Mouse (Mus musculus): Measurements from ENCODE around the gene Epha8.

The Epha8 gene

GRCm38 (mm10) chr4:136956751-136957446, at the start of gene Epha8:
Gene Epha8, minus strand, starts transcription at chr4:136956816.
- no peak for DNase-seq (ENCODE audit: low spot score in 2 of 2)

DNA sequence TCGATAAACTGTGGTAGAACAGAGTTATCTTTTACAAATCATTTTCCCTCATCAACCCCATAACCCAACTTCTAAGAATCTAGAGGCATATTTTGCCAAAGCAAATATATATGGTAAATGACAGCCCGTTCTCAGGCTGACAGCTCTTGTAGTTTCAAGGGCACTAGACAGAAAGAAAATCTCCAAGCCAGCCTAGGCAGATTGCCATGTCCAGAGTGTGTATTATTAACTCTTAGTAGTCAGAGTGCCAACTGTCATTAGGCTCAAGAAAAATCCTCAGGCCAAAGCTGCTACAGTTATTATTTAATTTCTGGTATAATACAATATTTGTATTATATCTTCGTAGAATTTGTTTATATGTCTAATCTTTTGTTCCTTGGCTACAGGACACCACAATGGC, 45.2 kb upstream of the Epha8 start:
- no peak for DNase-seq (ENCODE audit: low spot score in 2 of 2)

DNA sequence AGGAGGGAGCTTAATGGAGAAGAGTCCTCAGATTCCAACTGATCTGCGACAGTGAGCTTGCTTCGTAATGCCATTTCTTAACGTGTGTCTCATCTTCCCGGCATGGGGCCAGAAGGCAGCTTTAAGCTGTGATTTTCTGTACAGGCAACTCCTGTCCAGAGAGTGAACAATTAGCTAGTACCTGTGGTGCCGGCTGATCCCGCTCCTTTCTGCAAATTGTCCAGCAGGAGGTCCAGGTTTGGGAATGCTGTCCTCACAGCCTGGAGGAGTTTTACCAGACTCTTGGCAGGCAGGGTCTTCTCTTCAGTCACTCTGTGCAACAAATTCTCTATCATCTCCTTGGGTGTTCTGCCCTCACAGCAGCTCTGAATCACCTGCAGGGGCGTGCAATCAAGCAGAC, 44.4 kb upstream of the Epha8 start:
- DNase-seq (ENCODE audit: low spot score in 2 of 2) = no peak

GRCm38 (mm10) chr4:136998371-136998770, 41.8 kb upstream of the Epha8 start:
- no peak for DNase-seq (ENCODE audit: low spot score in 2 of 2)

DNA sequence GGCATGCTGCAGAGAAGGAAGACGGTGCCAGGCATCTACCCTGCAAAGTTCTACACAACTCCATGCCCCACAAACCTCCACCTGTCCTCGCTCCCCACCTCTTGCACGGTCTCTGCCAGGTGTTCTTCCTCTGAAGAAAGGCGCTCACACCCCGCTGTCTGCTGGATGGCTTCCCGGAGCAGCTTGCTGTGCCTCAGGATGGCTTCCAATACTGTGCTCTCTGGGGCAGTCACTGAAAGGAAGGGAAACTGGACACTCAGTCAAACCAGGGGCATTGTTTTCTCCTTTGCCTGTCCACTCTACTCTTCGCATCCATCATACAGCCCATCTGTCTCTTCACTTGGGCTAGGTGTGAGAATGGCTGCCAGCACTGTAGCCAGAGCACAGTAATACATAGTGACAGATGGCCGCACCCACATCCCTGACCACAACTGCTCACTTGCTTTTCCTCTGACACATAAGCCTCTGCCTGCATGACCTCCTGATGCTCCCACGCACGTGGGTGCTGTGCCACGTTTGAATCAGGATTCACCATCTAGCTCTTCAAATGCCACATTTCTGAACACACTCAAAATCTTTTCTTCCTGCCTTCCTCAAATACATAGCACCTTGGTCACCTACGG, 41.2 kb upstream of the Epha8 start:
- DNase-seq (ENCODE audit: low spot score in 2 of 2) = no peak

DNA sequence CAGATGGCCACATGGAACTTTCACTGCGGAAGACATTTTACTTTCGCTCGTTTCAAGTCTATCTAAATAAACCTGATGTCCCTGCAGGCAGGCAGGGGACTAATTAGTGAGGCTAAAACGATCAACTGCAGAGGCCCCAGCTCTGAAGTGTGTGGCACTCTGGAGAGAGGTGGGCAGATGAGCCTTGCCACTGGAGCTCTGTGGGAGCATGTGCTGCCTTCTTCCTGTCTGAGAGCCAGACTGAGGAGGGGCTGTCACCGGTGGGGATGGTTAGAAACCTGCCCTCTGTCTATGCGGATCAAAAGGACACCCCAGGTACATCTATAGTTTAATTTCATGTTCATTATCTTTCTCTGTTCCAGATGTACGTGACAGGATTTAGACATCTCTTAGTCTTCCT, 40.3 kb upstream of the Epha8 start:
- DNase-seq (ENCODE audit: low spot score in 2 of 2) = no peak

- no peak for DNase-seq (ENCODE audit: low spot score in 2 of 2)
Observed at GRCm38 (mm10) chr4:136995361-136995760, 38.7 kb upstream of the Epha8 start.

- no peak for DNase-seq (ENCODE audit: low spot score in 2 of 2)
Observed at GRCm38 (mm10) chr4:136981993-136982695, 25.5 kb upstream of the Epha8 start.

- DNase-seq (ENCODE audit: low spot score in 2 of 2) = peak; percentile 20 to 26
Observed at GRCm38 (mm10) chr4:136981347-136981746, 24.7 kb upstream of the Epha8 start.

GRCm38 (mm10) chr4:136980921-136981320, 24.3 kb upstream of the Epha8 start:
- no peak for DNase-seq (ENCODE audit: low spot score in 2 of 2)

DNA sequence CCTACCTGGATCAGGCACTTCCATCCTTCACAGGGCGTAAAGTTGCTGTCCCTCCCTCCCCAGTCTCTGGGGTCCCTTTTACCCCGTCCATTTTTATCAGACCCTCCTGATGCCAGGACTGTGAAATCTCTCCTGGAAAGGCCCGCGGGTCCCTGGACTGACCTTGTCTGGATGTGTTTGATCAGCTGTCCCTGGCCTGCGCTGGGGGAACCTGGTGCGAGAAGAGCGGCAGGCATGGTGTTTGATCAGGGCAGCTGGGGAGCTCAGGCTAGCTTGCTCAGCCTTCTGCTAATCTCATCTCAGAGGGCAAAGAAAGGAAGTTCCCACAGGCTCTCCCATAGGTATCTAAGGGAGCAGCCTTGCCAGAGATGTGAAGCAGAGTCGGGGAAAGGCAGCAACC, 20.6 kb upstream of the Epha8 start:
- no peak for DNase-seq (ENCODE audit: low spot score in 2 of 2)

DNA sequence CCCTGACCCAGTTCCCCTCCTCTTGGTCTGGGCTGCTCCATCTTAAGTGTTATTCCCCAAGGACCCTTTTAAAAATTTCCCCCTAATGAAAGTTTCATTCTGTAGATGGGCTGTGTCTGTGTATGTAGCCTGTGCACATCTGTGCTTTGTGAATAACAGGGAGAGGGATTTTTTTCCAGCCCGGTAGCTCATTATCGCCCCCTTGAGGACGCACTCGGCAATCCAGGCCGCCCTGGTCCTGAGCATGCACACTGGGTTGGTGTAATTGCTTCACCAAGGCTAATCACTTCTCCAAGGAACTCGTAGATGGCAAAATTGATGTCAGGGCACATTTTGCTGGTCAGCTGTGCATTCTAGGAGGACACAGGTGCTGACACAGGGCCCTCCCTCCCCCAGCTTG, 14.3 kb upstream of the Epha8 start:
- DNase-seq (ENCODE audit: low spot score in 2 of 2) = peak in 1 of 2 experiments; percentile 34

DNA sequence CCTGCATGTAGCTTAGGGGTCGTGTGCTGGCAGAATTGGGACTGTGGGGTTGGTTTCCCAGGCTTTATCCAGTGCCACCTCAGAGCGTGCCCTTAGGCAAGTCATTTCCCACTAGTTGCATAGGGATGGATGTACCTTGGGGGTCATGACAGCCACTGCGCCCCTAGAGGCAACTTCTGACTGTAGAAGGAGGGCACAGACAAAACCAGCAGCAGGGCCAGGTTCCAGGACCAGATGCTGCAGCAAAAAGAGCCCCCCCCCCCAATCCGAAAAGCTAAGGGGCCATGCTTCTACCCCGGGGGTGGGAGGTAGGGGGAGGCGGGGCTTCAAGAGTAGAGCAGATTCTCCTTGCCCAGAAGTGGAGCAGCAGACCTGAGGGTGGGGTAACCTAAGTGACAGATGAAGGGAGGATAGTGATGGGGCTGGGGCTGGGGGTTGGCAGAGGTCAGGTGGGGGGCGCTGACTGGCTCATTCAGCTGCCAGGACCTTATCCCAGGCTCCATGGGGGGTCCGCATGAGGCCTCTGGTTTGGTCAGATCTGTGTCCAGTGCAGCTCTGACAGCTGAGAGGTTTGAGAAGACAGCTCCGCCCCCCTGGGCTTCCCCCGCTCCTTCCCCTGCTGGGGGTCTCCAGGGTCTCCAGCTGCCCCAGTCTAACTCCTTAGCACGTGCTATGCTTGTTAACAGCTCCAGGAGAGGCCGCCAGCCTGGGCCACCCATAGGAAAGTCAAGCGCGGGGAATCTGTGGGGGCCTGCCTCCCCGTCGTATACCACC, 13.1 kb upstream of the Epha8 start:
- no peak for DNase-seq (ENCODE audit: low spot score in 2 of 2)

DNA sequence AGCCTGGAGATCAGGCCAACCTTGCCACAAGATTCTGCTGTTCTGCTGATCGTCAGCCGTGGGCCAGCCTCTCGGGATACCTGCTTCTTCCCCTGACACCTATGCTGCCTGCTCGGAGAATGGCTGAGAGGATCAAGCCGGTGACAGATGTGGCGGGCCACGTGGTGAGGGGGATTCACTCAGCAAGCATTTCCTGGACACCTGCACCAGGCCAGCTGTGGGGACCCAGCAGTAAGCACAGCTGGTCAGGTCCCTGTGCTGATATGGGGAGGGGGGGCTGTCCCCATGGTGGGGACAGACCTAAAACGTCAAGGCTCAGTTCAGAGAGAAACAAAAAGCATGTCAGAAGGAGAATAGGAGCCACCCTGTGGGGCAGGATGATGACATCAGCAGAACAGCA, 12.5 kb upstream of the Epha8 start:
- DNase-seq (ENCODE audit: low spot score in 2 of 2) = no peak

DNA sequence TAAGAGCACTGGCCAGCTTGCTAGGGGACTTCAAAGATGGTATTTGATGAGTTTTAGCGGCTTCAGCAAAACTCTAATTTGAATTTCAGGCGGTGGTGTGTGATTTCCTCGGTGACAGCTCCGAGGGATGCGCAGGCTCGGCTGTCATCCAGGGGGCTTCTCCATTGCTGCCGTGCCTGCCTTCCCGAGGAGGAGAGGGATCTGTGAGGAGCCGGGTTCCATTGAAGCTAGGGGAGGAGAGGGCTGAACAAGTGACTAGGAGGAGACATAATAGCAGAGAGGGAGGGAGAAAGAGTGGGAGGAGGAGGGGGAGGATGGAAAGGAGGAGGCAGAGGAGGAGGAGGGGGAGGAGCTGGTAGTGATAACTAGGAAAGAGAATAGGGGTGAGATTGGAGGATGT, 10.9 kb upstream of the Epha8 start:
- no peak for DNase-seq (ENCODE audit: low spot score in 2 of 2)

DNA sequence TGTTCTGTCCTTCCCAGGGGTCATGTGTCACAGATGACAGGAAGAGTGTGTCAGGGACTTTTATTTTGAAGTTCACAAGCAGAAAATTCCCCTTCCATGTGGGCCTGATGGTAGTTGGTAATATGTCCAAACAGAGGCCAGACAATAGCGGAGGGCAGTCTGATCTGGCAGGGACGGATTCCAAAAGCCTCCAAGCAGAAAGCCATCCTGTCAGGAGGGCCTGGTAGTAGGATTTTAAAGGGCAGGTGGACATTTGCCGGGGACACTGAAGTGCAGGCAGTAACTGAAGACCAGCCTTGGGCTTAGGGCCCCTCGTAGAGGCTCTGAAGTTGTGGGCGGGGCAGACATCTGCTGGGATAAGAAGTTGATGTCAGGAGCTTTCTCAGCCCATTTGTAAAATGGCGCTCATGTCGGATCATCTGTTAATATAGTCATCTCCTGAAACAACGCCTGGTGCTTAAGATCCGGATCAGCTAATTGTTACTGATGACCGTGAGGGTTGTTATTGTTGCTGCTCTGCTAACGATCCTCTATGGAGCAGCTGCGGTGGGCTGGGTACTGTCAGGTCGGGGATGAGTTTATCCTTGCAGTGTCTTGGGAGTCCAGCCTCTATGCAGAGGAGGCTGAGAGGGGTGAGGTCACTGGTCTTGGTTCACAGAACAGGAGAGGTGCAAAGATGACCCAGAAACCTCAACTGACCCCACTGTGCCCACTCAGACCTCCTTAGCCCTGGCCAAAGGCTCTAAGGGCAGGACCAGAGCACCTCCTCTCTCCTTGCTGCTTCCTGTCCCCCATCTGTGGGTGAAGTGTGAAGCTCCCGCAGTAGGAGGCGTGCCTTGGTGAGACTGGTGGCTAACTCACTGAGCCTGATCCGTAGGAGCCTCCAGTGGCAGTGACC, 10.1 kb upstream of the Epha8 start:
- no peak for DNase-seq (ENCODE audit: low spot score in 2 of 2)

GRCm38 (mm10) chr4:136964990-136965421, 8.4 kb upstream of the Epha8 start:
- no peak for DNase-seq (ENCODE audit: low spot score in 2 of 2)

DNA sequence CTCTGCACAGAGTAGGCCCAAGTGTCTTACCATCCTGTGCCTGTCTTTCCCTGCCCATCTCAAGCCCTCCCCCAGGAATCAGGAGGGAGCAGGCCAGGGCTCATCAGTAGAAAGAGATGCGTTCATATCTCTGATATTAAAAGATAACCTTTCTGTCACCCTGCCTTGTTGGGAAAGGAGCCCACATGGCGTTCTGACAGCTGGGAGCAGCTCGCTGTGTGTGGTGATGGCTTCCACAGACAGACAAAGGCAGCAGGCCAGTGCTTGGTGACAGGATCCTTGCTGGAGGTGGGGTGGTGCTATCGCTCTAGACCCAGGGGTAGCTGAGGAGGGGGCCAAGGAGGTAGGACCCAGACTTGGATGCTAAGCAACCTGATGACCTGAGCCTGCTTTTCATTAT, 5.8 kb upstream of the Epha8 start:
- no peak for DNase-seq (ENCODE audit: low spot score in 2 of 2)

- DNase-seq (ENCODE audit: low spot score in 2 of 2) = no peak
Observed at GRCm38 (mm10) chr4:136961642-136962285, 5.1 kb upstream of the Epha8 start.

- DNase-seq (ENCODE audit: low spot score in 2 of 2) = no peak
Observed at GRCm38 (mm10) chr4:136960581-136960980, 4.0 kb upstream of the Epha8 start.

DNA sequence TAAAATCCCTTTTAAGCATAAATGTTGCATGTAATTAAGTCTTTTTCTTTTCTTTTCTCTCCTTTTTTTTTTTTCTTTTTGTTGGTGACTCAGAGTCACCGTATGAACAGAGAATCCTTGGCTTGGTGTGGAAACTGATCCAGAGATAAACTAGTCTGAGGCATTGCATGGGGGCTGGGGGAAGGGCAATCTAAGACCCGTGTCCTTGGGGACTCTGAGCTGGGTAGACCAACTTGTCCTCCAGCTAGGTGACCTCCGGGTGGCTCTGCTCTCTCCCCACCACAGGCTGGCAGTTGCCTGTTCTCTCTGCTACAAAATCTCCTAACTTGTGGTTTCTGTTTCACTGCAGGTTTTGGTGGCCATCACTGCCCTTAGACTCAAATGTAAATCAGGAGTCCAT, 3.5 kb upstream of the Epha8 start:
- DNase-seq (ENCODE audit: low spot score in 2 of 2) = no peak
